ENCODE assay signal across 14 mouse cellular contexts in the genomic region with DNA sequence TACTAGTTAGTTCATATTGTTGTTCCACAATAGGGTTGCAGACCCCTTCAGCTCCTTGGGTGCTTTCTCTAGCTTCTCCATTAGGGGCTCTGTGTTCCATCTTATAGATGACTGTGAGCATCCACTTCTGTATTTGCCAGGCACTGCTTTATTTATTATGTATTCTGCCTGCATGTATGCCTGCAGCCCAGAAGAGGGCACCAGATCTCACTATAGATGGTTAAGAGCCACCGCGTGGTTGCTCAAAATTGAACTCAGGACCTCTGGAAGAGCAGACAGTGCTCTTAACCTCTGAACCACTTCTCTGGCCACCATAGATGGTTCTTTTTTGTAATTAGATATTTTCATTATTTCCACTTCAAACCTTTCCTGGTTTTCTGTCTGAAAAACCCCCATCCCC. TPM values are rescaled to one million over a fixed set of nuclear protein-coding genes. Genes with fewer than 3 reads are reported as not detected.
A peak's percentile ranks its signal among the peaks of the same experiment; 100 is the strongest.
DNase-seq lines count a peak whose midpoint lies in the region; ATAC-seq and TF ChIP-seq lines count a peak whose summit lies in the region.
"Not testable (repeated sequence)": the region's sequence is repeated elsewhere in the genome, so short reads cannot be mapped to it uniquely, and the experiment has no call there.
"Had no signal": no experiment of that assay in that cellular context is flagged by ENCODE, and none has a peak within 500 bp of the region (broad histone marks: within the 10 kb centered on the region; RNA-seq: fewer than 3 reads in every experiment).

No protein-coding gene starts in this region.

- not testable (repeated sequence) for TF ChIP-seq EP300 in MEL (IDR thresholded peaks at IDR 0.05; ENCODE audit: low read depth in 1 of 2, low read length in 2 of 2); lung, postnatal 0 days (IDR thresholded peaks at IDR 0.05)

- H3K36me3 ChIP-seq in MEL (ENCODE audit: control insufficient read depth in 1 of 2, insufficient read depth in 2 of 2, low read length in 2 of 2); kidney, postnatal 0 days (ENCODE audit: insufficient read depth, low read length); lung, postnatal 0 days (ENCODE audit: insufficient read depth, low read length); splenic B cell, adult 2 months (ENCODE audit: control insufficient read depth, insufficient read depth, low read length, poor library complexity, severe bottlenecking): not testable (repeated sequence)

- not testable (repeated sequence) for H3K4me2 ChIP-seq in kidney, postnatal 0 days (ENCODE audit: low read length); lung, postnatal 0 days (replicated peaks; ENCODE audit: low read depth, low read length)

- not testable (repeated sequence) for H3K27me3 ChIP-seq in MEL (ENCODE audit: control insufficient read depth in 1 of 2, insufficient read depth in 2 of 2, low read length in 2 of 2); kidney, postnatal 0 days (ENCODE audit: insufficient read depth, low read length); lung, postnatal 0 days (replicated peaks; ENCODE audit: insufficient read depth, low read length); splenic B cell, adult 2 months (ENCODE audit: control insufficient read depth, insufficient read depth, low read length, poor library complexity, severe bottlenecking)

- not testable (repeated sequence) for H3K27ac ChIP-seq in MEL (ENCODE audit: control insufficient read depth, low read depth, low read length); kidney, postnatal 0 days; lung, postnatal 0 days (ENCODE audit: low read length)

- WGBS in kidney, postnatal 0 days, result 58% methylated on average over 2 of the region's 2 CpGs
- WGBS in lung, postnatal 0 days, result 31% methylated on average over 2 of the region's 2 CpGs

- not testable (repeated sequence) for H3K4me3 ChIP-seq in MEL (ENCODE audit: control insufficient read depth in 1 of 2, insufficient read depth in 1 of 2, low read depth in 2 of 2, low read length in 2 of 2); kidney, postnatal 0 days (replicated peaks; ENCODE audit: low read depth, low read length); lung, postnatal 0 days (ENCODE audit: low read depth, low read length)

- not testable (repeated sequence) for H3K79me2 ChIP-seq in MEL (ENCODE audit: control insufficient read depth, insufficient read depth, low read length, poor library complexity)

- not testable (repeated sequence) for H3K9me3 ChIP-seq in MEL (replicated peaks; ENCODE audit: insufficient read depth, low read length); kidney, postnatal 0 days (replicated peaks; ENCODE audit: low read length); lung, postnatal 0 days (ENCODE audit: low read length)

- TF ChIP-seq POLR2A in MEL (IDR thresholded peaks at IDR 0.05; ENCODE audit: control insufficient read depth in 1 of 2, insufficient read depth in 1 of 2, low read depth in 1 of 2, low read length in 2 of 2, poor library complexity in 1 of 2), result not testable (repeated sequence)

- TF ChIP-seq CTCF in MEL (IDR thresholded peaks at IDR 0.05 in 2 of 3, conservative IDR thresholded peaks at IDR 0.05 in 1 of 3; ENCODE audit: control insufficient read depth in 1 of 3, insufficient read depth in 1 of 3, low read depth in 2 of 3, low read length in 3 of 3, poor library complexity in 1 of 3, severe bottlenecking in 1 of 3), result peak in 2 of 3 experiments; percentile 40 to 54; a peak in 4 of 6 replicates
- TF ChIP-seq CTCF in kidney, postnatal 0 days (IDR thresholded peaks at IDR 0.05; ENCODE audit: low read depth), result peak; percentile 52
- TF ChIP-seq CTCF in lung, postnatal 0 days (IDR thresholded peaks at IDR 0.05), result peak; percentile 36; the same call in 1 of the 2 replicates

- DNase-seq in B cell, adult 2 months, result peak; percentile 24 to 28
- DNase-seq in MEL (ENCODE audit: low read depth, low spot score), result peak; percentile 44
- peak; percentile 24 for DNase-seq in embryo, embryonic 10 days (ENCODE audit: low spot score)
- peak; percentile 17 for DNase-seq in kidney, postnatal 0 days (ENCODE audit: low spot score)
- DNase-seq in lung, postnatal 0 days (ENCODE audit: low spot score), result not testable (repeated sequence)
- DNase-seq in splenic B cell, adult 2 months (ENCODE audit: low read depth, low spot score), result peak; percentile 32

- H3K4me1 ChIP-seq in MEL (ENCODE audit: control insufficient read depth in 1 of 2, insufficient read depth in 2 of 2, low read length in 2 of 2); kidney, postnatal 0 days (replicated peaks; ENCODE audit: insufficient read depth, low read length); lung, postnatal 0 days (ENCODE audit: insufficient read depth, low read depth, low read length): not testable (repeated sequence)

- peak; percentile 48; the same call in 1 of the 2 replicates for ATAC-seq in granulocyte monocyte progenitor cell, adult 5-6 weeks (replicated peaks; ENCODE audit: poor library complexity, severe bottlenecking)
- ATAC-seq in kidney, postnatal 0 days (replicated peaks; ENCODE audit: low FRiP score, low read depth); lung, postnatal 0 days: not testable (repeated sequence)

- H3K9ac ChIP-seq in MEL (ENCODE audit: control insufficient read depth, low read depth, low read length, poor library complexity, severe bottlenecking); kidney, postnatal 0 days (ENCODE audit: low read depth, low read length); lung, postnatal 0 days (replicated peaks; ENCODE audit: low read depth): not testable (repeated sequence)

- TF ChIP-seq RAD21 in MEL (IDR thresholded peaks at IDR 0.05; ENCODE audit: low read depth, low read length), result peak; percentile 49

TF ChIP-seq in MEL, 35 proteins besides CTCF, POLR2A, EP300 and RAD21:
- TF ChIP-seq SMC3 (IDR thresholded peaks at IDR 0.05; ENCODE audit: low read depth, low read length), result peak; percentile 54
- TF ChIP-seq ZC3H11A (IDR thresholded peaks at IDR 0.05; ENCODE audit: low read depth, low read length), result 0 out of 2 replicates have a peak, but pooled peaks have one; percentile 43

RNA-seq across cellular contexts. Expression of a gene that starts 5.3 kb away (rescaled TPM):
- not detected in 2 replicates for total RNA-seq in MEL (2012; rRNA removed)
- polyA plus RNA-seq in MEL (2012; ENCODE audit: insufficient read depth in 1 of 2, insufficient read length in 2 of 2, low read depth in 1 of 2, low replicate concordance in 2 of 2, missing spikeins in 1 of 2), result not detected
- total RNA-seq in granulocyte monocyte progenitor cell, adult 5-6 weeks (2014; fragmentation: Nextera tagmentation), result not detected in 2 replicates
- total RNA-seq in granulocyte monocyte progenitor cell, adult 5-6 weeks (2017), result not detected in 2 replicates
- polyA plus RNA-seq in kidney, postnatal 0 days (2015; fragmentation: Nextera tagmentation; extraction: Ambion mirVana), result 1.1 and 1.4 TPM in 2 replicates
- 0.05 and 0.13 TPM in 2 replicates for polyA plus RNA-seq in lung, postnatal 0 days (2015; fragmentation: Nextera tagmentation; extraction: Ambion mirVana)
- total RNA-seq: adrenal gland, postnatal 25 days; heart, adult 8-10 months; hematopoietic stem cell, adult 5-6 weeks; left cerebral cortex, adult 18-20 months; left cerebral cortex, postnatal 4 days had no signal
- polyA plus RNA-seq: CD4-positive, CD25-positive, alpha-beta regulatory T cell, adult 4 months; erythroblast, embryonic 14.5 days had no signal
